Mouse (Mus musculus) intestine, embryonic 15.5 days (tissue): ENCODE measurements at regions not wholly inside any gene's neighbourhood (a gene's known extent, or its start where the extent isn't known, plus 50 kb on each side); places are given as distances from the start of the nearest gene placed in this dataset.

Experiments used
- ATAC-seq: fragments of 200-750 bp; cut with Nextera tagmentation; 2 replicates; pipeline ENCODE4 v1.8.0; 2017; ENCODE audit warnings: moderate TSS enrichment, moderate library complexity
- H3K27ac ChIP-seq: fragments of 300-500 bp; sonication (generic); 2 replicates; pipeline ENCODE4 v1.5.1; 2015; ENCODE audit warnings: mild to moderate bottlenecking, inconsistent platforms
- H3K27me3 ChIP-seq: fragments of 300-500 bp; sonication (generic); replicated peaks from 2 replicates; pipeline ENCODE4 v1.6.1; 2015; ENCODE audit warnings: inconsistent platforms
- H3K36me3 ChIP-seq: fragments of 300-500 bp; sonication (generic); 2 replicates; pipeline ENCODE4 v1.6.1; 2015; ENCODE audit warnings: inconsistent platforms
- H3K4me1 ChIP-seq: fragments of 300-500 bp; sonication (generic); replicated peaks from 2 replicates; pipeline ENCODE4 v1.6.1; 2015; ENCODE audit warnings: inconsistent platforms
- H3K4me2 ChIP-seq: fragments of 300-500 bp; sonication (generic); replicated peaks from 2 replicates; pipeline ENCODE4 v1.6.1; 2015; ENCODE audit warnings: mild to moderate bottlenecking, inconsistent platforms
- H3K4me3 ChIP-seq: fragments of 300-500 bp; sonication (generic); replicated peaks from 2 replicates; pipeline ENCODE4 v1.5.1; 2015; ENCODE audit warnings: inconsistent platforms
- H3K9ac ChIP-seq: fragments of 300-500 bp; sonication (generic); 2 replicates; pipeline ENCODE4 v1.6.1; 2015; ENCODE audit warnings: inconsistent platforms
- H3K9me3 ChIP-seq: fragments of 300-500 bp; sonication (generic); 2 replicates; pipeline ENCODE4 v1.6.1; 2016; ENCODE audit warnings: inconsistent platforms
- WGBS: fragments of 180-500 bp; shearing (Covaris S2); methylation state at CpG from one replicate; pipeline ENCODE4 v1.1.7; 2015; 5-methylcytosine and 5-hydroxymethylcytosine counted together

DNA sequence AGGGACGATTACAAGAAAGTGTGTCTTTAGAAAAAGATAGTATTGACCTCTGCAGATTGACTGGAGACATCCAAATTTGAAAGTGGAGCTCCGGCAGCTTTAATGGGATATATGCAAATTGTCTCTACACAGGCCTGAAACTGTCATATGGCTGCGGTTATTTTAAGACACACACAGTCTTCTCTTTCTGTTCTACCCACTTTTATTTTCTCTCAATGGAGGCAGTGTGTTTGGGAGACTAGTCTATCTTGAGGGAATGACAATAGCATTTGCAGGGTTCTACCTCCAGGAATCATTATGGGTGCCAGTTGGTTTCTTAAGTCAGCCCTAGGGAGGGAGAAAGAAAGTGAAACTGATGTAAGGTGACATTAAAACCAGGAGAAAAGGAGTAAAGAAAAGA is 434.2 kb upstream of the Adgrl4 start:
- Histone ChIP-seq H3K4me1 (no peaks in the 10 kb centered on the region), H3K4me2 (no peak overlapping the region), H3K4me3 (no peak overlapping the region), H3K9me3 (no peaks in the 10 kb centered on the region), H3K27me3 (no peaks in the 10 kb centered on the region), H3K36me3 (no peaks in the 10 kb centered on the region), H3K9ac (no peak overlapping the region), H3K27ac (no peak overlapping the region)
- no peak for ATAC-seq
- 88% methylated on average over 3 of the region's 3 CpGs for WGBS

GRCm38 (mm10) chr3:151003990-151004389 is 433.7 kb upstream of the Adgrl4 start:
- no peaks in the 10 kb centered on the region for H3K4me1 ChIP-seq
- no peaks in the 10 kb centered on the region for H3K27me3 ChIP-seq
- H3K4me2 ChIP-seq: no peak overlapping the region
- H3K36me3 ChIP-seq: no peaks in the 10 kb centered on the region
- no peak for ATAC-seq
- H3K9me3 ChIP-seq: no peaks in the 10 kb centered on the region
- no peak overlapping the region for H3K27ac ChIP-seq
- whole genome bisulfite sequencing: 82% methylated on average over 6 of the region's 6 CpGs
- no peak overlapping the region for H3K9ac ChIP-seq
- no peak overlapping the region for H3K4me3 ChIP-seq

GRCm38 (mm10) chr3:151020014-151020413 is 417.7 kb upstream of the Adgrl4 start:
- Histone ChIP-seq H3K4me1 (no peaks in the 10 kb centered on the region), H3K9ac (no peak overlapping the region), H3K36me3 (no peaks in the 10 kb centered on the region), H3K27ac (no peak overlapping the region), H3K27me3 (no peaks in the 10 kb centered on the region), H3K4me3 (no peak overlapping the region), H3K9me3 (no peaks in the 10 kb centered on the region), H3K4me2 (no peak overlapping the region)
- ATAC-seq: no peak
- 58% methylated on average over 3 of the region's 3 CpGs for whole genome bisulfite sequencing

- H3K9me3 ChIP-seq: no peaks in the 10 kb centered on the region
- no peaks in the 10 kb centered on the region for H3K4me1 ChIP-seq
- no peak for ATAC-seq
- 61% methylated on average over 3 of the region's 3 CpGs for WGBS
- no peaks in the 10 kb centered on the region for H3K27me3 ChIP-seq
- no peak overlapping the region for H3K27ac ChIP-seq
- no peak overlapping the region for H3K9ac ChIP-seq
- H3K4me2 ChIP-seq: no peak overlapping the region
- no peak overlapping the region for H3K4me3 ChIP-seq
- no peaks in the 10 kb centered on the region for H3K36me3 ChIP-seq
These were observed 380.2 kb upstream of the Adgrl4 start for GRCm38 (mm10) chr3:151057491-151057890.

GRCm38 (mm10) chr3:151072322-151072721 is 365.4 kb upstream of the Adgrl4 start:
- Histone ChIP-seq H3K4me3 (no peak overlapping the region), H3K4me1 (no peaks in the 10 kb centered on the region), H3K36me3 (no peaks in the 10 kb centered on the region), H3K9me3 (no peaks in the 10 kb centered on the region), H3K4me2 (no peak overlapping the region), H3K27me3 (no peaks in the 10 kb centered on the region), H3K27ac (no peak overlapping the region), H3K9ac (no peak overlapping the region)
- no peak for ATAC-seq

GRCm38 (mm10) chr3:151116831-151117230 is 320.9 kb upstream of the Adgrl4 start:
- no peak overlapping the region for H3K4me3 ChIP-seq
- H3K9me3 ChIP-seq: no peaks in the 10 kb centered on the region
- no peak overlapping the region for H3K4me2 ChIP-seq
- no peak for ATAC-seq
- H3K27ac ChIP-seq: no peak overlapping the region
- H3K36me3 ChIP-seq: no peaks in the 10 kb centered on the region
- H3K27me3 ChIP-seq: no peaks in the 10 kb centered on the region
- WGBS: 80% methylated on average over 3 of the region's 3 CpGs
- H3K4me1 ChIP-seq: no peaks in the 10 kb centered on the region
- no peak overlapping the region for H3K9ac ChIP-seq

GRCm38 (mm10) chr3:151117583-151118041 is 320.1 kb upstream of the Adgrl4 start:
- Histone ChIP-seq H3K4me1 (no peaks in the 10 kb centered on the region), H3K4me2 (no peak overlapping the region), H3K9me3 (no peaks in the 10 kb centered on the region), H3K36me3 (no peaks in the 10 kb centered on the region), H3K27me3 (no peaks in the 10 kb centered on the region), H3K9ac (no peak overlapping the region), H3K4me3 (no peak overlapping the region), H3K27ac (no peak overlapping the region)
- ATAC-seq: no peak
- 79% methylated on average over 3 of the region's 3 CpGs for WGBS

DNA sequence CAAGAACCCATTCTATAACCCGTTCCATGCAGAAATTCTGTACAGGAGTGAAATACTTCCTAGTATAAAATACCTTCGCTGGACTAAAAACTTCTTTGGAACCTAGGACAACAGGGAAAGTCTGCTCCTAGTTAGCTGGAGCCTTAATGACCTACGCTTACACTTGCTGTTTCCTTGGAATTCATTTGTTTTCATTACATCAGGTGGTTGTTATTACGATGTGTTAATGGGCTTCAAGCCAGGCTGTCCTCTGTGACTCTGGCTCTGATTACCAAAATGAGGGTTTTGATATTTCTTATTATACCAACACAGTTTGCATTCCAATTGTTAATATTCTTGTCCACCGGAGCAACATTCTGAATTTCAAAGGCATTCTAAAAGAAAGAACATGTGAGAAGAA is 313.6 kb upstream of the Adgrl4 start:
- Histone ChIP-seq H3K36me3 (no peaks in the 10 kb centered on the region), H3K9ac (no peak overlapping the region), H3K4me1 (no peaks in the 10 kb centered on the region), H3K4me3 (no peak overlapping the region), H3K27ac (no peak overlapping the region), H3K9me3 (no peaks in the 10 kb centered on the region), H3K4me2 (no peak overlapping the region), H3K27me3 (no peaks in the 10 kb centered on the region)
- WGBS: 83% methylated on average over 5 of the region's 5 CpGs
- ATAC-seq: no peak

DNA sequence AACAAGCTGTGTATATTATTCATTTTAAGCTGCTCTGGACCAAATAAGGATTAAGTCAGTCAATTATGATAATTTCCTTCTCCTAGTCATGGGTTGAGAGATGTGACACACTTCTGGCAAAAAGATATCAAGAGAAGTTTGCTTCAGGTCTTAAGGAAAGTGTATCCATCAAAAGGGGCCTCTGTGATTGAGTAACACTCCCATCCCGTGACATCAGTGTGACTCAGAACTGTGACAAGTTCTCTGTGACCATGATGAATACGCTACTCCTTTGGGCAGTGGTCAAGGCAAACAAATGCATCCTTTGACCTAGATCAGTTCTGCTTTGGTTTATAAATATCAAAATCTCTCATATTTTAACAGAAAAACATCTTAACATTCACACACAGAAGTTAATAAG is 290.8 kb upstream of the Adgrl4 start:
- H3K4me3 ChIP-seq: no peak overlapping the region
- WGBS: 81% methylated on average over 2 of the region's 2 CpGs

GRCm38 (mm10) chr3:151153340-151153739 is 284.3 kb upstream of the Adgrl4 start:
- Histone ChIP-seq H3K9ac (no peak overlapping the region), H3K27ac (no peak overlapping the region), H3K4me2 (no peak overlapping the region), H3K27me3 (no peaks in the 10 kb centered on the region), H3K36me3 (no peaks in the 10 kb centered on the region), H3K9me3 (no peaks in the 10 kb centered on the region), H3K4me3 (no peak overlapping the region), H3K4me1 (no peaks in the 10 kb centered on the region)
- no peak for ATAC-seq
- 46% methylated on average over 4 of the region's 4 CpGs for WGBS

More for the DNA sequence above, 290.8 kb upstream of the Adgrl4 start:
- no peak overlapping the region for H3K4me2 ChIP-seq
- no peaks in the 10 kb centered on the region for H3K27me3 ChIP-seq
- no peak overlapping the region for H3K27ac ChIP-seq
- ATAC-seq: no peak
- H3K9me3 ChIP-seq: no peaks in the 10 kb centered on the region
- H3K9ac ChIP-seq: no peak overlapping the region
- no peaks in the 10 kb centered on the region for H3K36me3 ChIP-seq
- no peaks in the 10 kb centered on the region for H3K4me1 ChIP-seq

- no peak overlapping the region for H3K27ac ChIP-seq
- H3K4me2 ChIP-seq: no peak overlapping the region
- H3K9me3 ChIP-seq: no peaks in the 10 kb centered on the region
- ATAC-seq: no peak
- no peaks in the 10 kb centered on the region for H3K36me3 ChIP-seq
- H3K9ac ChIP-seq: no peak overlapping the region
- H3K27me3 ChIP-seq: no peaks in the 10 kb centered on the region
- H3K4me3 ChIP-seq: no peak overlapping the region
- H3K4me1 ChIP-seq: no peaks in the 10 kb centered on the region
- 82% methylated on average over 1 of the region's 1 CpGs for WGBS
These were observed 277.2 kb upstream of the Adgrl4 start for GRCm38 (mm10) chr3:151160516-151160915.

DNA sequence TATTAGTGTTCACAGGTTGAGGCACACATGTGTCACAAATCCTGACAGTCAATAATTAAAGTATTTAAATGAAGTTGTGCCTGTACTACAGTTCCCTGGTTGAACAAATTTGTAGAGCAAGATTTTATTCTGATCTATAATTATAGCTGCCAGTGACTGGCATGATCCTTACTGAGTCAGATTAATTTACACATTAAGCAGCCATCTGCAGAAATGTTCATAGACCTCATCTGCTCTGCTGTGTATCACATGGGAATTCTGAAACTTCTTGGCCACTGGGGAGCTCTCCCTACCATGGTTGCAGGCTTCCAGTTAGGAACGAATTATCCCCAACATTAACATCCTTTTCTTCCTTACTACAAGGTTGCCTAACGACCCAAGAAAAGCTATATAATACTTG is 255.6 kb upstream of the Adgrl4 start:
- no peak overlapping the region for H3K27ac ChIP-seq
- no peak overlapping the region for H3K4me2 ChIP-seq
- ATAC-seq: no peak
- no peaks in the 10 kb centered on the region for H3K36me3 ChIP-seq
- no peak overlapping the region for H3K9ac ChIP-seq
- H3K4me1 ChIP-seq: no peaks in the 10 kb centered on the region
- 53% methylated on average over 2 of the region's 2 CpGs for WGBS
- no peaks in the 10 kb centered on the region for H3K27me3 ChIP-seq
- H3K4me3 ChIP-seq: no peak overlapping the region
- H3K9me3 ChIP-seq: no peaks in the 10 kb centered on the region

GRCm38 (mm10) chr3:151192092-151192491 is 245.6 kb upstream of the Adgrl4 start:
- H3K36me3 ChIP-seq: no peaks in the 10 kb centered on the region
- WGBS: 68% methylated on average over 2 of the region's 2 CpGs
- H3K4me1 ChIP-seq: no peaks in the 10 kb centered on the region

GRCm38 (mm10) chr3:151210978-151211377 is 226.7 kb upstream of the Adgrl4 start:
- no peaks in the 10 kb centered on the region for H3K9me3 ChIP-seq
- 89% methylated on average over 4 of the region's 4 CpGs for WGBS
- no peaks in the 10 kb centered on the region for H3K36me3 ChIP-seq
- H3K4me1 ChIP-seq: no peaks in the 10 kb centered on the region
- H3K4me2 ChIP-seq: no peak overlapping the region
- no peak overlapping the region for H3K9ac ChIP-seq
- ATAC-seq: no peak
- H3K27ac ChIP-seq: no peak overlapping the region
- no peak overlapping the region for H3K4me3 ChIP-seq
- H3K27me3 ChIP-seq: no peaks in the 10 kb centered on the region

More at GRCm38 (mm10) chr3:151192092-151192491, 245.6 kb upstream of the Adgrl4 start:
- H3K27ac ChIP-seq: no peak overlapping the region
- H3K27me3 ChIP-seq: no peaks in the 10 kb centered on the region
- H3K4me3 ChIP-seq: no peak overlapping the region
- no peak overlapping the region for H3K9ac ChIP-seq
- no peak for ATAC-seq
- H3K4me2 ChIP-seq: no peak overlapping the region
- no peaks in the 10 kb centered on the region for H3K9me3 ChIP-seq
